Mouse (Mus musculus): ENCODE results near the gene Rabepk. TPM values are rescaled to one million over a fixed set of nuclear protein-coding genes. Genes with fewer than 3 reads are reported as not detected.

Rabepk gene
- 37.8 TPM for polyA plus RNA-seq (2017; shearing (Covaris generic))

DNA sequence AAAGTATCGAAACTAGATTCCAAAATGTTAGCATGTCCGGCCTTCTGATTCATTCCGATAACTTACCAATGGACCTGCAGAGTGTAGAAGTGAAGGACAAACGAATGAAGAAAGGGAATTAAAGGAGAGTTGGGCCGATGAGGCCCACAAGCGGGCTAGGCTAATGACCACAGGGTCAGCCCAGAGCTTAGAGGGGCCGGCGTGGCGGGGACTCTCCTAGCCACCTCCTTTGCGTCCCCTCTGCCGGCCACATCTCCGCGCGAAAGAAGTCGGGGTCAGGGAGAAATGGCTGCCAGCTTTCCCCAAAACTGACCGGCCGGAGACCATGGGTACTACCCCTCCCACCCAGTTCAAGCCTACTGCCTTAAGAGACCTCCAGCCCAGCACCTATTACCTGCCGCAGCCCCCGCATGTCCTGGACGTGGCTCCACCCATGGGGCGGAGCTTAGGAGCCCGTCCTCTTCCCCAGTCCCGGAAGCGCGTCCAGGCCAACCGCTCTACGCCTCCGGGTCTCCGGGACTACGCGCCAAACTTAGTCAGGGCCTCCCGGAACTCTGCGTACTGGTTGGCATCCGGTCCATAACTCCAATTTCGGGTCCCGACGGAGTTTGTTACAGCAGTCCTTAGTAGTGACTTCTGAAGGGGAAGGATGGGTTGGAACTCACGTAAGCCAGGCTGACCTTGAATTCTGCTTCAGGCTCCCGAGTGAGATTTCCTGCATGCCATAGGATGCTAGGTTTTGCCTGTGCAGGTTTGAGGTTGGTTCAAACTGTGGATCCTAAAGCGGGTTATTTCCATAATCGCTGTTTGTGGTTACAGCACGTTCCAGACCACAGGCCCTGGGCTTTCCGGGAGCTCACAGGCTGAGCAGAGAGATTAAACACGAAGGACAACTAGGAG lies at the start of gene Rabepk:
TSS of gene Rabepk (minus strand) at position 556 of the 900 bp plus-strand sequence.

DNA sequence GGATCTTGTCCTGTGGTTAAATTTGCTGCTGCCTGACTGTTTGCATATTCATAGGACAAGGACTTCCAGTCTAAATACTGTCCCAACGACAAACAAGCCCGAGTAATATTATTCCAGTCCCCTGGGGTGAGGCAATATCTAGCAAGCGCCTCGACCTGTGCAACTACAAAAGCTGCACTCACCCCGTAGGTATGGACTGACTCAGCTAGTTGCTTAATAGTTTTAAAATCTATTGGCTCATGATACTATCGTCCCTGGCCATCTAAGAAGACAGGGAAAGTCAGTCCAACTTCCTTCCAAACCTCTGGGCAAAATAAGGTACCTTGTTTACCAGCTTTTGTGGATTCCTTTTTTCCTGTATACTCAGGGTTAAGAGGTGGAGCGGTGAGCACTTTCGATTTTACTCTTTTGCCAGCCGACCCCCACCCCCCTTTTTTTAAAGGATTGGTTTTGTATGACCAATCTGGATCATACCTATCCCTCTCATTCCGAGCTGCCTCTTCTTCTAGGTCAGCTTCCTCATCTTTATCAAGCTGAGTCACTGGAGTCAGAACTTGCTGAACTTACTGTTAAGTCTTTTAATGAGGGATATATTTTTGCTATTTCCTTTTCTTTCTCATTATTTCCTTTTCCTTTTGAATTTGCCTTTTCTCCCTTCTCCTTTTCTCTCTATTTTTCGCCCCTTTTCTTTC lies 33.2 kb upstream of the Rabepk start, which contains the start of gene Gm34653:
TSS of gene Gm34653 (plus strand) at position 242 of the 692 bp plus-strand sequence.

DNA sequence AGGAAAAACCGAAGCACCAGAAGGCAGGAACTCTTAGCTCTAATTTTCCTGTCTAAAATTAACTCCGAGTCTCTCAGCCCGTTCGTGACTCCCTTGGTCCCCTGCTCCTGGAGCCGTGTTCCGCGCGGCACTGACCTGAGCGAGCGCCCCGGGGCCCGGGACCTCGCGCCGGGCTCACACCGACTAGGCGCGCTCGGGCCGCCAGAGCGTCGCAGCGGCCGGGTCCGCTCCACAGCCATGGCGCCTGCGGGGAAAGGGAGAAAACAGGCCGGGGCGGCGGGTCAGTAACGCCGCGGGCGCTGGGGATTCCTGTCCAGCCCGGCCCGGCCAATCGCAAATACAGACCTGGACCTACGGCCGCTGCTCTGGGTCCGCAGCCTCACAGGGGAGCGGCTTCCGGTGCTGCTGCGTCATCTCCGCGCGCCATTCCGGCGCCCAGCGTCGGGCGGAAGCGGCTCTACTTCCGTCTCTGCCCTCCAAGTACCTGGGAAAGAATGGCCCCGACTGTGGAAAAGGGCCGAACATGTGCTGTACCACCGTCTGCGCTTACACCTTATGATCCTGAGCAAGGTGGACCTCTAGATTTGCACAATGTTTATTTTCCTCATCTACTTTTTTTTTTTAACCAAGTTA lies 26.2 kb upstream of the Rabepk start, which contains the start of gene Fbxw2:
TSS of gene Fbxw2 (minus strand) at position 485 of the 633 bp plus-strand sequence.

DNA sequence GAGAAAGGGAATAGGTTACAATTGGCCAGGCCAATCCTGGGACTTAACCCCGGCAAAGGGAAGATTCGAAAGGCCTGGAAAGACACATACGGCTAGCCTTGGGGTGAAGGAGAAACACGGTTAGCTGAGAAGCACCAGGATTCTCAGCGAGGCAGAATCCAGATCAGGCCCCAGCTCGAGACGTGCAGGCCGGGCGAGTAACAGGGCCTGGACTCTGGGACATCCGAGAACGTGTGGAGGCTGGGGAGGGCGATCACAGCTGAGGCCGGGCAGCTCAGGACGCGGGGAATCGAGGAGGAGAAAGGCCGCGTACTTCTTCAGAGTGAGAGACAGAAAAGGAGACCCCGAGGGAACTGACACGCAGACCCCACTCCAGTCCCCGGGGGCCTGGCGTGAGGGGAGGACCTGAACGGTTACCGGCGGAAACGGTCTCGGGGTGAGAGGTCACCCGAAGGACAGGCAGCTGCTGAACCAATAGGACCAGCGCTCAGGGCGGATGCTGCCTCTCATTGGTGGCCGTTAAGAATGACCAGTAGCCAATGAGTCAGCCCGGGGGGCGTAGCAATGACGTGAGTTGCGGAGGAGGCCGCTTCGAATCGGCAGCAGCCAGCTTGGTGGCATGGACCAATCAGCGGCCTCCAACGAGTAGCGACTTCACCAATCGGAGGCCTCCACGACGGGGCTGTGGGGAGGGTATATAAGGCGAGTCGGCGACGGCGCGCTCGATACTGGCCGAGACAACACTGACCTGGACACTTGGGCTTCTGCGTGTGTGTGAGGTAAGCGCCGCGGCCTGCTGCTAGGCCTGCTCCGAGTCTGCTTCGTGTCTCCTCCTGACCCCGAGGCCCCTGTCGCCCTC lies 28.1 kb downstream of the Rabepk start, which contains the start of gene Hspa5:
TSS of gene Hspa5 (plus strand) at position 603 of the 859 bp plus-strand sequence.

DNA sequence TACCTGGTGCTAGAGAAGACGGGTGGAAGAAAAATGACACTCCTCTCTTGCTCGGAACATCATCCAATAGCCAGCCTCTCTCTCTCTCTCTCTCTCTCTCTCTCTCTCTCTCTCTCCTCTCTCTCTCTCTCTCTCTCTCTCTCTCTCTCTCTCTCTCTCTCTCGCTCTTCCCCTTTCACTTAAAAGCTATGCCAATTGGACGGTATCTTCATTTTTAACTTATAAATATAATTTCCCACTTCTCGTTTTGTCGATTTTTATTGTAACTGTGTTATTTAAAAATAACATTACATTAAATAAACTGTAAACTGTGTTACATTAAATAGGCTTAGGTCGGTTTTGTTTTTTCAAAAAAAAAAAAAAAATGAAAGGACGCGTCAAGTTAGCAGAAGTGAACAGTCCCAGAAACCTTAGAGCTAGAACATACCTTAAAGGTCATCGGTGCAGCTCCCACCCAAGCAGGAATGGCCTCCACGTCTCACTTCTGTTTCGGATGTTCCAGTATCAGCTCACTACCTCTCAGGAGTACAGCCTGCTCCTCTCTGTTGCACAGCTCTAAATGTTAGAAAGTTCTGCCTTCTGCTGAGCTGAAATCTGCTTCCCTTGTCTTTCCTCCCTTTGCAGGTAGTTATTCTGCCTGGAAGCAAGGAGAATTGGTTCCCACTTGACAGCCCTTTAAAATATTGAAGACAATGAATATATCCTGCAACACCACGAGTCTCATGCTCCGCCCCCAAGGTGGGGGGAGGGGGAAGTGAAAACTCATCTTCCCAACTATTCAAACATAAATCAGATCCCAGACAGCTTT lies 45.0 kb downstream of the Rabepk start, which contains the start of gene Gapvd1:
TSS of gene Gapvd1 (minus strand) at position 682 of the 808 bp plus-strand sequence.

Other genes starting within 250 kb of the Rabepk start
- 105 TPM for gene Gapvd1, start 44.7 kb downstream of the Rabepk start, polyA plus RNA-seq (2017; shearing (Covaris generic))
- 439 TPM for gene Hspa5, start 27.9 kb downstream of the Rabepk start, polyA plus RNA-seq (2017; shearing (Covaris generic))
- 165 TPM for gene Fbxw2, start 26.4 kb upstream of the Rabepk start, polyA plus RNA-seq (2017; shearing (Covaris generic))
- not detected for gene Gm34653, start 33.1 kb upstream of the Rabepk start, polyA plus RNA-seq (2017; shearing (Covaris generic))
- not detected for gene Cutal, start 74.5 kb upstream of the Rabepk start, polyA plus RNA-seq (2017; shearing (Covaris generic))
- 94.5 TPM for gene Psmd5, start 75.1 kb upstream of the Rabepk start, polyA plus RNA-seq (2017; shearing (Covaris generic))
- 1.1 TPM for gene Phf19, start 114.1 kb upstream of the Rabepk start, polyA plus RNA-seq (2017; shearing (Covaris generic))
- 383 TPM for gene Traf1, start 161.9 kb upstream of the Rabepk start, polyA plus RNA-seq (2017; shearing (Covaris generic))

Data from CD4-positive, CD25-positive, alpha-beta regulatory T cell (primary cell).